Mouse (Mus musculus) yolk sac, embryonic 10.5 days (tissue): ENCODE measurements around the gene Chp1.
"Not testable (repeated sequence)": the region's sequence is repeated elsewhere in the genome, so short reads cannot be mapped to it uniquely, and the experiment has no call there.

ENCODE experiments used
- DNase-seq: peaks from one replicate; pipeline ENCODE4 v3.0.0-alpha.2; 2017; ENCODE audit warnings: low spot score

Chp1 gene

DNA sequence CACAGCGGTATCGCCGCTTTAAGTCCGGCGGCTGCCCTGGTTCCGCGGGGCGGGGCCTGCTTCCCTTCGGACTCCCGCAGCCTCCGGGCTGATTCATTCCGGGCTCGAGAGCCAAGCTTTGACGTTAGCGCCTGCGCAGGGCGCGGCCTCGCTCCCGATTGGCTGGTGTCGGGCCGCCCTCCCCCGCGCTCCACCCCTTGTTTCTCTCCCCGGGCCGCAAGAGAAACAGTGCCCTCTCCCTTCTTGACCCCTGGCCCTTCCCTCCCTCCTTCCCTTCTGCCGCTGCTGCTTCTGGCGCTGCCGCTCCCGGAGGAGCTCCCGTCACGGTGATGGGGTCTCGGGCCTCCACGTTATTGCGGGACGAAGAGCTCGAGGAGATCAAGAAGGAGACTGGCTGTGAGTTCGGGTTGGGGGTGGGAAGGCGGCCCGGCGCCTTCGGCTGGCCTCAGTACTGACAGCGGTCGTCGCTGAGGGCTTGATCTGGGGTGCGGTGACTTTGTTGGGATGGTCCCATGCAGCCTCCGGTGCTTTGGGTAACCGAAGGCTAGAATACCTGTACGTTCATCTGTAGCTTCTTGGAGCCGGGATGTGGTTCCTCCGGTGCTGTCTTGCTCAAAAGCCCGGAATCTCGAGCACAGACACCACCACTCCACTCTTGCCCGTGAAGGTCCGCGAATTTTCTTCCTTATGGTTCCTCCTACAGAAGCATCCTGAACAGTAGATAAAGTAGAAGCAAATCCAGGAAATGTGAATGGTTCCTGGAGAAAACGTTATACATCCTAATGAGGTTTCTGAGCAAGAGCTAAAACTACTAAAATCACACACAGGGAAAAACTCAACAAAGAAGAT, at the start of gene Chp1, which contains the start of gene Exd1:
Gene Chp1, plus strand, starts transcription at position 176 of the 849 bp plus-strand sequence.
Gene Exd1, minus strand, starts transcription at position 106 of the 849 bp plus-strand sequence.
- DNase-seq, result peak; percentile 99

DNA sequence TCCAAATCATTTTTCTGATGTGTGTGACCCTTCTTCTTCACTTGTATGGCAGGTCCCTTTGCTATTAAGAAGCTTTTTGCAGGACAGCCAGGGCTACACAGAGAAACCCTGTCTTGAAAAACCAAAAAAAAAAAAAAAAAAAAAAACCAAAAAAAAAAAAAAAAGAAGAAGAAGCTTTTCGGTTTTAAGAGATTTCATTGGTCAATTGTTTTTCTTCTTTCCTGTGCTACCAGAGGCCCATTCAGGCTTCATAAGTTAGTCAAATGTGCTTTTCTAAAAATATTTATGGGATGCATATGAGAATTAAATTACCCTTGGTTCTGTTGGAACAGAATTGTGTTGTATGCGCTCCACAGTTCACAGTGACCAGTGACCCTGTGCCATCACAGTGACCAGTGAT, 48.6 kb upstream of the Chp1 start:
- no peak for DNase-seq

DNA sequence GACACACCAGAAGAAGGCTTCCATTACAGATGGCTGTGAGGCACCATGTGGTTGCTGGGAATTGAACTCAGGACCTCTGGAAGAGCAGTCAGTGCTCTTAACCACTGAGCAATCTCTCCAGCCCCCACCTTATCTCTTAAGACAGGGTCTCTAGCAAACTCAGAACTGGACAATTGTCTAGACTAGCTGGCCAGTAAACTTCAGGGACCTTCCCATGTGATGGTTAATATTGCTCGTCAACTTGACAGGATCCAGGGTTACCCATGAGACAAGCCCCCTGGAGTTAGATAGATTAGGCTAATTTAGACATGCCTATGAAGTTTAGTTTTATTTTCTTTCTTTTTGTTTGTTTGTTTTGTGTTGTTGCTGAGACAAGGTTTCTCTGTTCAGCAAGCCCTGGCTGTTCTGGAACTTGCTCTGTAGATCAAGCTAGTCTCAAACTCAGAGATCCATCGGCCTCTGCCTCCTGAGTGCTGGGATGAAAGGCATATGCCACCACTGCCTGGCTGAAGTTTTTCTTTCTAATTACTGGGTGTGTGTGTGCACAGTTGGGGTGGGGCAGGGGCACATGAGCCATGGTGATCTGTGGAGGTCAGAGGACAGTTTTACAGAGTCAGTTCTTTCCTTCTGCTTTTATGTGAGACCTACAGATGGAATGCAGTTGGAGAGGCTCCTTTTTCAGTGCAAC, 46.4 kb upstream of the Chp1 start:
- DNase-seq, result no peak

DNA sequence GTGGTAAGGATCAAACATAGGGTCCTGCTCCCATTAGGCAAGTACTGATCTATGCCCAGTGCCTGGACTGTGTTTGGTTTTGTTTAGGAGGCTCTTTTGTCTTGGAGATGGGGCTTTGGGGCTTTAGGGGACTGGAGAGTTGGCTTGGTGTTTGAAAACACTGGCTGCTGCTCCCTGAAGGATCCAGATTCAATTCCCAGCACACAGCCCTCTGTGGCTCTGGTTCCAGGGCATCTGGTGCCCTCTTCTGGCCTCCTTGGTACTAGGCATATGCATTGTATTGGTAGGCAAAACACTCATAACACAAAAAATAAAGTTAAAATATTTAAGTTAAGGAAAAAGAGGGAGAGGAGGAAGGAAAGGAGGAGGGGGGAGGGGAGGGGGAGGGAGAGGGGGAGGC, 40.4 kb upstream of the Chp1 start:
- no peak for DNase-seq

- not testable (repeated sequence) for DNase-seq
Measured at GRCm38 (mm10) chr2:119508518-119508917, 39.0 kb upstream of the Chp1 start.

GRCm38 (mm10) chr2:119510856-119511255, 36.6 kb upstream of the Chp1 start:
- DNase-seq, result no peak

DNA sequence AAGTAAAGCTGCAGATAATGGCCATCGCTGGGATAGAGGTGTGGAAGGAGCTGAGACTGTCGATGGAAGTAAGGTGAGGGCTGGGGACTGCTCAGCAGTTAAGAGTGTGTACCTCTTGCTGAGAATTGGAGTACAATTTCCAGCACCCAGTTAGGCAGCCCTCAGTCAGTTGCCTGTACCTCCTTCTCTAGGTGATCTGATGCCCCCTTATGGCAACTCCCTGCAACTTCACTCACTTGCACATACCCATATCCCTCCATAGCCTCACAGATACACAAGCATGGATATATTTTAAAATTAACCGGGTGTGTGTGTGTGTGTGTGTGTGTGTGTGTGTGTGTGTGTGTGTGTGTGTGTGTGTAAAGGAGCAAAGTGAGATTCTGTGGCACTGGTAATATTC, 35.2 kb upstream of the Chp1 start:
- DNase-seq, result no peak

DNA sequence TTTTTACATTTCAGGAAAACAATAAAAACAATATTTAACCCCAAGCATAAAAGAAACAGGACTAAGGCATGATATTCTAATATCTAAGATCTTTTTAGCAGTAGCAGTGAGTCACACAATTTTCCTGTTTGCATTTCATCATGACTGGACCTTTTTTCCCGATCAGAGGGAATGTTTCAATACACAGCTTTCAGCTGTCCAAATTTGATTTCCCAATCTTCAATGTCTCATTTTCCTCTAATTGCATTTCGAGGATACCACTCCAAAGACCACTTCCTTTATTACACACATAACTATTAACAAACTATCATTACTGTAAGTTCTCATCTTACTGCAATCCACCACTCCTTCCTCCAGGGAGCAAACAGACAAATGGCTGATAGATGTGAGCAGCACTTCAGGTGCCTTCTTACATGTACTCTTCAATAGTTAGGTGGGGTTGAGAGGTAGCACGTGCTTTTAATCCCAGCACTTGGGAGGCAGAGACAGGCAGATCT, 33.4 kb upstream of the Chp1 start:
- DNase-seq, result no peak

GRCm38 (mm10) chr2:119516811-119517210, 30.7 kb upstream of the Chp1 start:
- no peak for DNase-seq

GRCm38 (mm10) chr2:119520550-119520949, 26.9 kb upstream of the Chp1 start:
- DNase-seq, result no peak

DNA sequence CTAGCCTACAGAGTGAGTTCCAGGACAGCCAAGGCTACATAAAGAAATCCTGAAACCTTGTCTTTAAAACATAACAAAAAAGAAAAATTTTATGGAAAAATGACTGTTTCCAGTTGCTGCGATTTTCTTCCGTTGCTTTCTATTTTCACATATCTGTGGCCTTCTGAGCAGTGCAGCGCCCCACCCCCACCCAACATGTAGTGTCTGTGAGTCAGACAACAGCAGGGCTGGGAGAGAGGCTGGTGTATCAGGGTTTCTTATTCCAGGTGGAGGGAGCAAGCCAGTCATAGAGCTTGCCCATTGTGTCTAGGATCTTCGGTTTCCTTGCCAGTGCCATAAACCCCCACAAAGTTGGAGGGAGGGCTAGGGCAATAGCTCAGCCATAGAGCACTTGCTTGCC, 23.7 kb upstream of the Chp1 start:
- no peak for DNase-seq

DNA sequence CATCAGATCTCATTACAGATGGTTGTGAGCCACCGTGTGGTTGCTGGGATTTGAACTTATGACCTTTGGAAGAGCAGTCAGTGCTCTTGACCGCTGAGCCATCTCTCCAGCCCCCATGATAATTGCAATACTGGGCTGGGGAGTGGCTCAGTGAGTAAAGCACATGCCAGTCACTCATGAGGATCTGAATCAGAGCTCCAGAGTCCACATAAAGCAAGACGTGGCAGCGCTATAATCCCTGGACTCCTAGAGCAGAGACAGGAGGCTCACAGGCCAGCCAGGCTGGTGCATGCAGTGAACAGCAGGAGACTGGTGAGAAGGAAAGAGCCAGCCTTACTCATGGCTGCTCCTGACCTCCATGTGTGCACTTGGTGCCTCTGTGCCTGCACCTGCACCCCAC, 22.1 kb upstream of the Chp1 start:
- DNase-seq, result no peak

DNA sequence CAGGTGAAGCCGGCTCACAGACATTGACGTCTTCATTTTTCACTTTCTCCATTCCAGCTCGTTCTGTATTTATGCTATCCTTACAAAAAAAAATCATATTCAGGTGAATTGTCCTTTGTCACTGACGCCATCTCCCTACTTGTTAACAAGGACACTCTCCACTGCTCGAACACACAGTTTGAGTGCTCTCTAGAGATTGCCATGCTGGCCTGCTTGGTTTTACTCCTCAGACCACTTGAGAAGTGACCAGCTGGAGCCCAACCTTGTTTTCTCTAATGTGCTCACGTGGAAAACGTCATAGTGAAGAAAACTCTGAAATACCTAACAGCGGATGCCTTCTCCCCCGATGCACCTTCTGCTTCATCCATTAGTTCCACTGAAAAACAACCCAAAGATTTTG, 8.7 kb upstream of the Chp1 start:
- no peak for DNase-seq

GRCm38 (mm10) chr2:119542106-119542505, 5.4 kb upstream of the Chp1 start:
- peak; percentile 25 for DNase-seq

DNA sequence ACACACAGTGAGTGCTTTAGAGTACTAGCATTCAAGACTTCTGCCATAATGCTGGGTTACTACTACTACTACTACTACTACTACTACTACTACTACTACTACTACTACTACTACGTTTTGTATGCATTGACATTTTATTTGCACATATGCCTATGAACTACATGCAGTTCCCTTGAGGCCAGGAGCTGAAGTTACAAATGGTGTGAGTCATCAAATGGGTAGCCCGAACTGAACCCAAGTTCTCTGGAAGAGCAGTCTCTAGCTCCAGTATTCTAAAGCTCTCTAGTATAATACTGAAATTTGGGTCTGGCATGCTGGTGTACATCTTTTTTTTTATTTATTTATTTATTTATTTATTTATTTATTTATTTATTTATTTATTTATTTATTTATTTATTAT, 3.8 kb upstream of the Chp1 start:
- DNase-seq, result no peak

GRCm38 (mm10) chr2:119546848-119547521, 512 bp upstream of the Chp1 start:
- peak; percentile 87 for DNase-seq

- no peak for DNase-seq
Measured at GRCm38 (mm10) chr2:119548371-119548660, 819 bp downstream of the Chp1 start.

DNA sequence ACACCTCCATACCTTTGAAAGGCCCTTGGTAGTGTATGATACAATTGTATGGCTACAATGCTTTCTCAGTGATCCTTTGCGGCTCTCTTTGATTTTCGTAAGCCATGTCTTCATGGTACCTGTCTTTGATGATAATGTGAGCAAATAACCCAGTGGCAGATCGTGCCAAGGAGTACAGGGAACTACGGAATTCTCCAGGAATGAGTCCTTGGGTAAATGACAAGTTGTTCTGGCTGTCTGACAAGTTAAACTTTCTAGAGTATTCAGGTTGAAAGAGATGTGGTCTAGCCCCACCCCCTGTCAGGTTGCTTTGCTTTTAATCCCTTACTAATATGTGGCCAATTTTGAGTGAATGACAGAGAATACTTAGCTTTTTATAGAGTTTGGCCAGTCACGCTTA, 1.2 kb downstream of the Chp1 start:
- no peak for DNase-seq

- no peak for DNase-seq
Measured at GRCm38 (mm10) chr2:119549678-119550077, 2.2 kb downstream of the Chp1 start.

- DNase-seq, result no peak
Measured at GRCm38 (mm10) chr2:119558039-119558438, 10.5 kb downstream of the Chp1 start.

DNA sequence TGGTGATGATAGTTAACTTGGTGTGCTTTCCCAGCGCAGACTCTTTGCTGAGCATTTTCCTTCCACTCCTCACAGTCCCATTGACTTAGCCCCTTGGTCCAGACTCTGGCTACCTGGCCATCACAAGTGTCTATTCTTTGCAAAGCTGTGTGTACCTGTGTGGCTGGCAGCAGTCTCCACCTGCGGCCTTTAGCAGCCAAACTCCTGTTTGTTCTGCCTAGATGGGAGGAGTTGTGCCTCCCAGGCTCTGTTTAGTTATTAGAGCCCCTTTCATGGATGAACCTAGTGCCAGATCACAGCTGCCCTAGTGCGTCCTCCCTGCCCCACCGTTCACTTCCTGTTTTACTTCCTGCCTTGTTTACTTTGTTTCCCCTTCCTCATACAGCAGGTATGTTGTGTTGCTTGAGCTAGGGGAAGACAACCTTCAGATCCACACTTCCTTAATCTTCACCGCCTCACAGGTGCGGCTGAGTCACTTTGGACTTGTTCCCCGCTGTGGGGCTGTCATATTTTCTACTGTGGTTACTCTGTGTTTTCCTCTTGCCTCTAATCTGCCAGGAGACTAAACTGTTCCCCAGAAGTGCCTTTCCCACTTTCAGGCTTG, 11.3 kb downstream of the Chp1 start:
- DNase-seq, result no peak

DNA sequence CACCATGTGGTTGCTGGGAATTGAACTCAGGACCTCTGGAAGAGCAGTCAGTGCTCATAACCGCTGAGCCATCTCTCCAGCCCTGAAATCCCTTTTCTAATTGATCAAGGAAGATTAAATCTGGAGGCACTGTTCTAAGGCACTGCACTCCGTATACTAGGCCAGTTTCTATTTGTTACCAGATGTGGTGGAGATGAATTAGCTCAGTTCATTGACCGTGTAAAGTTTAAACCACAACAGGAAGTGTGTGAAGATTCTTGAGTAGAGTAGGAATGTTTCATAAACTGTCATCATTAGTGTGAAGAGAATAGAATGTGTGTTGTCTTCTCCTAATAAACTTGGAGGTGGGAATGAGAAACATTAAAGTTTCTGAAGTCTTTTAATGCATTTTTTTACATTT, 14.3 kb downstream of the Chp1 start:
- no peak for DNase-seq
